Mouse (Mus musculus): ENCODE data around the gene Ttc32. TPM values are rescaled to one million over a fixed set of nuclear protein-coding genes. Genes with fewer than 3 reads are reported as not detected.

Ttc32 gene
- total and polyA plus RNA-seq, 3 experiments, result 0.05 TPM; not detected in 2

DNA sequence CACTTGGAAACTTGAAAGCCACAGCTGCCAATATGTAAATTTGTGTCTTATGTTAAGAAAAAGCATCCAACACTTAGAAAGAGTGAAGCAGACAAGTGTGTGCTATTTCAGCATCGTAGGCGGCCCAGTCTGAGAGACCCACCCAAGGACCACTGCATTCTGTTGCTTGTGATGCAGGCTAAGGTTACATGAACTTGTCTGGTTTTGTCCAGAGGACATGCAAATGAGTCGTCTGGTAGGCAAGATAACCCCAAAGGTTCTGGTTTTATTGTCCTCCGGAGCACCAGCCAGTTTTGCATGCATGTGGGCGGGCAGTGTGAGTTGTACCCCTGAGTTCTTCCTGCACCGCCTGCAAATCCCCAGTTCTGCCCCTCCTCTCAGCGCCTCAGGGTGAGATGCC lies 10.9 kb downstream of the Ttc32 start:
- no peak for TF ChIP-seq GATA1 (IDR thresholded peaks at IDR 0.05; ENCODE audit: borderline replicate concordance, low read length)
- no peak for TF ChIP-seq CTCF (IDR thresholded peaks at IDR 0.05; ENCODE audit: low read depth, low read length)
- no peak for TF ChIP-seq POLR2AphosphoS5 (IDR thresholded peaks at IDR 0.05; ENCODE audit: insufficient replicate concordance, low read depth, low read length)
- no peak for TF ChIP-seq TAL1 (conservative IDR thresholded peaks at IDR 0.05; ENCODE audit: low read depth, low read length)
- no peak for TF ChIP-seq GATA2 (IDR thresholded peaks at IDR 0.05; ENCODE audit: borderline replicate concordance, low read depth, low read length)
- ATAC-seq (ENCODE audit: extremely low read depth, insufficient number of reproducible peaks, low FRiP score, poor library complexity, severe bottlenecking), result no peak
- no peaks in the 10 kb centered on the region for H3K4me1 ChIP-seq (ENCODE audit: insufficient read depth, low read depth, low read length)
- no peak for DNase-seq (ENCODE audit: low spot score)
- no peak overlapping the region for H3K4me3 ChIP-seq (ENCODE audit: low read depth, low read length)
- no peaks in the 10 kb centered on the region for H3K27me3 ChIP-seq (ENCODE audit: insufficient read depth, low read length)
- no peaks in the 10 kb centered on the region for H3K9me3 ChIP-seq (replicated peaks)
- H3K36me3 ChIP-seq (replicated peaks), result no peaks in the 10 kb centered on the region

- H3K36me3 ChIP-seq (replicated peaks), result no peaks in the 10 kb centered on the region
- DNase-seq (ENCODE audit: low spot score), result no peak
- no peaks in the 10 kb centered on the region for H3K27me3 ChIP-seq (ENCODE audit: insufficient read depth, low read length)
- no peak for ATAC-seq (ENCODE audit: extremely low read depth, insufficient number of reproducible peaks, low FRiP score, poor library complexity, severe bottlenecking)
- H3K4me1 ChIP-seq (ENCODE audit: insufficient read depth, low read depth, low read length), result no peaks in the 10 kb centered on the region
- no peaks in the 10 kb centered on the region for H3K9me3 ChIP-seq (replicated peaks)
- H3K4me3 ChIP-seq (ENCODE audit: low read depth, low read length), result no peak overlapping the region
- TF ChIP-seq CTCF (IDR thresholded peaks at IDR 0.05; ENCODE audit: low read depth, low read length) (no peak), TAL1 (conservative IDR thresholded peaks at IDR 0.05; ENCODE audit: low read depth, low read length) (no peak), GATA1 (IDR thresholded peaks at IDR 0.05; ENCODE audit: borderline replicate concordance, low read length) (no peak), GATA2 (IDR thresholded peaks at IDR 0.05; ENCODE audit: borderline replicate concordance, low read depth, low read length) (no peak), POLR2AphosphoS5 (IDR thresholded peaks at IDR 0.05; ENCODE audit: insufficient replicate concordance, low read depth, low read length) (no peak)
Measured at GRCm38 (mm10) chr12:9042316-9042715, 12.5 kb downstream of the Ttc32 start.

GRCm38 (mm10) chr12:9042759-9043158 lies 13.0 kb downstream of the Ttc32 start:
- TF ChIP-seq TAL1 (conservative IDR thresholded peaks at IDR 0.05; ENCODE audit: low read depth, low read length), result no peak
- no peak for TF ChIP-seq POLR2AphosphoS5 (IDR thresholded peaks at IDR 0.05; ENCODE audit: insufficient replicate concordance, low read depth, low read length)
- TF ChIP-seq GATA2 (IDR thresholded peaks at IDR 0.05; ENCODE audit: borderline replicate concordance, low read depth, low read length), result no peak
- TF ChIP-seq CTCF (IDR thresholded peaks at IDR 0.05; ENCODE audit: low read depth, low read length), result no peak
- TF ChIP-seq GATA1 (IDR thresholded peaks at IDR 0.05; ENCODE audit: borderline replicate concordance, low read length), result no peak
- Histone ChIP-seq H3K9me3 (replicated peaks) (no peaks in the 10 kb centered on the region), H3K4me1 (ENCODE audit: insufficient read depth, low read depth, low read length) (no peaks in the 10 kb centered on the region), H3K36me3 (replicated peaks) (no peaks in the 10 kb centered on the region), H3K27me3 (ENCODE audit: insufficient read depth, low read length) (no peaks in the 10 kb centered on the region), H3K4me3 (ENCODE audit: low read depth, low read length) (no peak overlapping the region)
- DNase-seq (ENCODE audit: low spot score) (no peak), ATAC-seq (ENCODE audit: extremely low read depth, insufficient number of reproducible peaks, low FRiP score, poor library complexity, severe bottlenecking) (no peak)

- Histone ChIP-seq H3K36me3 (replicated peaks) (no peaks in the 10 kb centered on the region), H3K27me3 (ENCODE audit: insufficient read depth, low read length) (no peaks in the 10 kb centered on the region), H3K4me3 (ENCODE audit: low read depth, low read length) (no peak overlapping the region), H3K4me1 (ENCODE audit: insufficient read depth, low read depth, low read length) (no peaks in the 10 kb centered on the region), H3K9me3 (replicated peaks) (no peaks in the 10 kb centered on the region)
- DNase-seq (ENCODE audit: low spot score) (no peak), ATAC-seq (ENCODE audit: extremely low read depth, insufficient number of reproducible peaks, low FRiP score, poor library complexity, severe bottlenecking) (no peak)
- TF ChIP-seq GATA1 (IDR thresholded peaks at IDR 0.05; ENCODE audit: borderline replicate concordance, low read length) (no peak), CTCF (IDR thresholded peaks at IDR 0.05; ENCODE audit: low read depth, low read length) (no peak), GATA2 (IDR thresholded peaks at IDR 0.05; ENCODE audit: borderline replicate concordance, low read depth, low read length) (no peak), TAL1 (conservative IDR thresholded peaks at IDR 0.05; ENCODE audit: low read depth, low read length) (no peak), POLR2AphosphoS5 (IDR thresholded peaks at IDR 0.05; ENCODE audit: insufficient replicate concordance, low read depth, low read length) (no peak)
Measured at GRCm38 (mm10) chr12:9044666-9045065, 14.9 kb downstream of the Ttc32 start.

GRCm38 (mm10) chr12:9046674-9047073 lies 16.9 kb downstream of the Ttc32 start:
- H3K4me3 ChIP-seq (ENCODE audit: low read depth, low read length), result no peak overlapping the region
- H3K4me1 ChIP-seq (ENCODE audit: insufficient read depth, low read depth, low read length), result no peaks in the 10 kb centered on the region
- DNase-seq (ENCODE audit: low spot score), result no peak
- no peak for ATAC-seq (ENCODE audit: extremely low read depth, insufficient number of reproducible peaks, low FRiP score, poor library complexity, severe bottlenecking)
- no peaks in the 10 kb centered on the region for H3K36me3 ChIP-seq (replicated peaks)
- TF ChIP-seq CTCF (IDR thresholded peaks at IDR 0.05; ENCODE audit: low read depth, low read length) (no peak), TAL1 (conservative IDR thresholded peaks at IDR 0.05; ENCODE audit: low read depth, low read length) (no peak), POLR2AphosphoS5 (IDR thresholded peaks at IDR 0.05; ENCODE audit: insufficient replicate concordance, low read depth, low read length) (no peak), GATA2 (IDR thresholded peaks at IDR 0.05; ENCODE audit: borderline replicate concordance, low read depth, low read length) (no peak), GATA1 (IDR thresholded peaks at IDR 0.05; ENCODE audit: borderline replicate concordance, low read length) (no peak)
- H3K27me3 ChIP-seq (ENCODE audit: insufficient read depth, low read length), result no peaks in the 10 kb centered on the region
- H3K9me3 ChIP-seq (replicated peaks), result no peaks in the 10 kb centered on the region

DNA sequence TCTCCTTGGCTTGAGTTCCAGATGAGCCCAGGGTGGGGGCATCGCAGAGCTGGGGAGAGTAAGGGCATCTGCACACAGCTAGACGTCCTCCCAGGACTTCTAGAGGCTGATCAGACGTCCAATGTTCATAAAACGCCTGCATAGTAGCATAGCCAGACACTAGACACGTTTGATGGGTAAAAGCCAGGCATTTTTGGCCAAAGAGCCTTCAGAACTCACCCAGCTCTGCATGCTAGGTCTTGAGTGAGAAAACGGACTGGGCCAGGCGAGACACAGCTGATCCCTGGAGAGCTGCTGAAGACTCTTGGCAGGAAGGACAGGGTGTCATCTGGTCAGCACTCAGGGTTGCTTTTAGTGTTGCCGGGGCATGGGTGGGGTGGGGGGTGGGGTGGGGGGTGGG lies 18.3 kb downstream of the Ttc32 start:
- DNase-seq (ENCODE audit: low spot score) (no peak), ATAC-seq (ENCODE audit: extremely low read depth, insufficient number of reproducible peaks, low FRiP score, poor library complexity, severe bottlenecking) (no peak)
- TF ChIP-seq CTCF (IDR thresholded peaks at IDR 0.05; ENCODE audit: low read depth, low read length), result no peak
- no peak for TF ChIP-seq GATA1 (IDR thresholded peaks at IDR 0.05; ENCODE audit: borderline replicate concordance, low read length)
- no peak for TF ChIP-seq TAL1 (conservative IDR thresholded peaks at IDR 0.05; ENCODE audit: low read depth, low read length)
- no peak for TF ChIP-seq POLR2AphosphoS5 (IDR thresholded peaks at IDR 0.05; ENCODE audit: insufficient replicate concordance, low read depth, low read length)
- TF ChIP-seq GATA2 (IDR thresholded peaks at IDR 0.05; ENCODE audit: borderline replicate concordance, low read depth, low read length), result no peak
- Histone ChIP-seq H3K27me3 (ENCODE audit: insufficient read depth, low read length) (no peaks in the 10 kb centered on the region), H3K4me3 (ENCODE audit: low read depth, low read length) (no peak overlapping the region), H3K9me3 (replicated peaks) (no peaks in the 10 kb centered on the region), H3K4me1 (ENCODE audit: insufficient read depth, low read depth, low read length) (no peaks in the 10 kb centered on the region), H3K36me3 (replicated peaks) (no peaks in the 10 kb centered on the region)

Data from G1E (cell line).